Mouse (Mus musculus) hindbrain, embryonic 15.5 days (tissue): ENCODE measurements around the gene Fars2. TPM values are rescaled to one million over a fixed set of nuclear protein-coding genes. Genes with fewer than 3 reads are reported as not detected.

Source experiments
- ATAC-seq: fragments of 200-750 bp; cut with Nextera tagmentation; 2 replicates; pipeline ENCODE4 v1.8.0; 2017; ENCODE audit warnings: low read depth, moderate number of reproducible peaks, moderate TSS enrichment; ENCODE audit not compliant: low FRiP score
- H3K27ac ChIP-seq: fragments of 300-500 bp; sonication (generic); replicated peaks from 2 replicates; pipeline ENCODE4 v1.5.1; 2015; ENCODE audit warnings: mild to moderate bottlenecking, inconsistent platforms
- H3K27me3 ChIP-seq: fragments of 300-500 bp; sonication (generic); 2 replicates; pipeline ENCODE4 v1.6.1; 2015; ENCODE audit warnings: control low read depth, inconsistent platforms
- H3K36me3 ChIP-seq: fragments of 300-500 bp; sonication (generic); 2 replicates; pipeline ENCODE4 v1.6.1; 2015; ENCODE audit warnings: control low read depth, inconsistent platforms
- H3K4me1 ChIP-seq: fragments of 300-500 bp; sonication (generic); replicated peaks from 2 replicates; pipeline ENCODE4 v1.6.1; 2015; ENCODE audit warnings: control low read depth, inconsistent platforms
- H3K4me2 ChIP-seq: fragments of 300-500 bp; sonication (generic); 2 replicates; pipeline ENCODE4 v1.6.1; 2015; ENCODE audit warnings: moderate library complexity, mild to moderate bottlenecking, inconsistent platforms
- H3K4me3 ChIP-seq: fragments of 300-500 bp; sonication (generic); 2 replicates; pipeline ENCODE4 v1.5.1; 2015; ENCODE audit warnings: mild to moderate bottlenecking, inconsistent platforms
- H3K9ac ChIP-seq: fragments of 300-500 bp; sonication (generic); 2 replicates; pipeline ENCODE4 v1.6.1; 2015; ENCODE audit warnings: inconsistent platforms
- H3K9me3 ChIP-seq: fragments of 300-500 bp; sonication (generic); 2 replicates; pipeline ENCODE4 v1.6.1; 2016; ENCODE audit warnings: control low read depth, inconsistent platforms
- WGBS: fragments of 180-500 bp; shearing (Covaris S2); methylation state at CpG from one replicate; pipeline ENCODE4 v1.1.7; 2015; 5-methylcytosine and 5-hydroxymethylcytosine counted together
- polyA plus RNA-seq: library from polyadenylated mRNA; unstranded; fragments of >200 nt; fragmentation: Nextera tagmentation; extraction: Ambion mirVana; gene quantifications from 2 replicates; pipeline ENCODE4 v1.2.1, GENCODE M21; 2015

The Fars2 gene
- polyA plus RNA-seq, 1 experiment from 2014 or later: 25.6 TPM

DNA sequence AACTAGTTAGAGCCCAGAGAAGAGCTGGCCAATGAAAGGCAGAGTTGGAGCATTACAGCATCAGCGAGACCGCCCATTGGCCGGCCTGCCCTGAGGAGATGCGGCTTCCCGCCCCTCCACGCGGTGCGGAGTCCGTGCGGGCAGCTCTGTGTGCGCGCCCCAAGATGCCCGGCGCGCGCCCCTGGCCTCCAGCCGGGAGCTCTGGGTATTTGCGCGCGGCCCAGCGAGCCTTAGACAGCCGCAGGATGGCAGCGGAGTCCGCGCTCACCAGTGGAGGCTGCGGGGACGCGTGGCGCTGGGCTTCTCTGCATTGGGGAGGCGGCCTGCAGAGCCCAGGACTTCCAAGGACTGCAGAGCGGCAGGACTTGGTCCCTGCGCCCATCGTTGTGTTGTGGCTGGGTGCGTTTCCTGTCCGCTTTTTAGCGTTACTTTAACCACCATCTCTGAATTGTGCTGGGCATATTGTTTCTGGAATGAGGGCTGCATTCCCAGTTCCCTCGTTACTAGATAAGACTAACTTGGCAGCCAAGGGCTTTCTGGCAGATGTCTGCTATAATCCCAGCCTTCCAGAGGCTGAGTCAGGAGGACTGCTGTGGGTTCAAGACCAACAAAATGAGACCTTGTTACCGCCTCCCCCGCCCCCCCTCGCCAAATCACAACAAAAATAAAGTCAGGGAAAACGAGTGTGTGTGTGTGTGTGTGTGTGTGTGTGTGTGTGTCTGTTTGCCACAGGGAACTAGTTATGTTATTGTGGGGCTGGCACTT lies 461.5 kb downstream of the Fars2 start:
- 1% methylated on average over 41 of the region's 41 CpGs for WGBS
- Histone ChIP-seq H3K27me3 (no peaks in the 10 kb centered on the region), H3K9ac (peak overlapping the region; percentile 53), H3K4me1 (peaks cover 41% of the 10 kb centered on the region), H3K36me3 (no peaks in the 10 kb centered on the region), H3K4me3 (peak overlapping the region; percentile 47), H3K9me3 (no peaks in the 10 kb centered on the region), H3K4me2 (peak overlapping the region; percentile 66), H3K27ac (peak overlapping the region; percentile 91)
- ATAC-seq: peak; percentile 97

DNA sequence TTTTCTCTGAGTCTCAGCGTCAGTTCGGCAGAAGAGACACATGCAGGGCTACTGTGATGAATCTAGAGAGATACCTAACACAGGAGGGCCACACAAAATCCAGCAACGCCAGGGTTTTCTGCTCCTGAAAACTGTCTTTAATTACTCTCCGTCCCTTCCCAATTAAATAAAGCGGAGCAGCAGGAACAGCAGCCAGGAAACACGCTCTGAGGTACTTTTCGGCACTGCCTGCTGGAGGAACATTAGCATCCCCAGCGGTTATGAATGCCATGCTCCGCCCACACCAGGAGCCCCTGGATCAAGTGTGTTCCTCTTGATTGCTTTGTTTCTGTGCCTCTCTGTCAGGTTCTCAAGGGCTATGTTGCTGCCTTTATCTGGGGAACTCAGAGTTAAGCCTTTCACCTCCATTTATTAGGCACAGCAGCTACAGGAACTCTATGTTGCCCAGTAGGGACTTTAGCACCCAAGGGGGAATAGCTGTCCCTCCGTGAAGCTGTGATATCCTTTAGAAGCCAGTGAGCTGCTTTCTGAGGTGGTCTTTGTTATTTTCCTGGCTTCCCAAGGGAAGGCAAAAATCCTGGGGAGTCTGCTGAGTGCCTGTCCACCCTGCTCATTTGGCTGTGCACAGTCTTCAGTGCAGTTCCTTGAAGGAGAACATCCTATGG lies 465.3 kb downstream of the Fars2 start:
- Histone ChIP-seq H3K9ac (no peak overlapping the region), H3K27me3 (no peaks in the 10 kb centered on the region), H3K4me1 (peaks cover 42% of the 10 kb centered on the region), H3K27ac (peak overlapping the region; percentile 71), H3K4me2 (peak overlapping the region; percentile 26), H3K36me3 (no peaks in the 10 kb centered on the region), H3K9me3 (no peaks in the 10 kb centered on the region), H3K4me3 (no peak overlapping the region)
- ATAC-seq: no peak
- WGBS: 11% methylated on average over 10 of the region's 10 CpGs

DNA sequence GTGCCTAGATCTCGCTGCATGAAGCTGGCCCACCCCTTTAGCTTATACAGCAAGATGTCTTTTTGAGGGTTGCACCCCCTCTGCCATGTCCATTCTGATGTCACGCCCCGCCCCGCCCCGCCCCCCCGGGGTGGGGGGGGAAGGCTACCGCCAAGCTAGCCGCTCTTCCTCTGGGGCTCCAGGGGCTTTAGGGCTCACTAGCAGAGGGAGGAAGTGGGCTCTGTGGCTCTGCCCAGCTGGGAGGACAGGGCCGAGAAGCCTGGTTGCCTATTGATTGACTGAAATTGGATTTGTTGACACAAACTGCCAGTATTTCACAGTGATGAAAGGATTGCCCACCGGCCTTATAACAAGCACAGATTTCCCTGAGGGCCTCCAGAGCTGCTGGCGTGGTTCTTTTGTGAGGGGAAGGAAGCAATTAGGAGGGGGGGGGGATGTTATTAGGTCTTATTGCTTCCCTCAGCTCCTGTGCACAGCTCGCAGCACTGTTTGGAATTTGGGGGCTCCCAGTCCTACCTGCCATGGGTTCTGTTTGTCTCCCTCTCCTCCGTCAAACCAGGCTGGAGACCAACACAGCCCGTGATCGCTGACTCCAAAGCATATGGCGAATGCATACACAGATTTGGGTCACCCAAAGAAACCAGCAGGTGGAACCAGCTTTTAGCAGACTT lies 466.4 kb downstream of the Fars2 start:
- Histone ChIP-seq H3K4me1 (peaks cover 34% of the 10 kb centered on the region), H3K9ac (no peak overlapping the region), H3K27me3 (no peaks in the 10 kb centered on the region), H3K4me3 (no peak overlapping the region), H3K4me2 (0 out of 2 replicates have a peak overlapping the region, but pooled peaks have one; percentile 23), H3K27ac (peak overlapping the region; percentile 71), H3K36me3 (no peaks in the 10 kb centered on the region), H3K9me3 (no peaks in the 10 kb centered on the region)
- peak; percentile 52; the same call in 1 of the 2 replicates for ATAC-seq
- WGBS: 22% methylated on average over 16 of the region's 16 CpGs

DNA sequence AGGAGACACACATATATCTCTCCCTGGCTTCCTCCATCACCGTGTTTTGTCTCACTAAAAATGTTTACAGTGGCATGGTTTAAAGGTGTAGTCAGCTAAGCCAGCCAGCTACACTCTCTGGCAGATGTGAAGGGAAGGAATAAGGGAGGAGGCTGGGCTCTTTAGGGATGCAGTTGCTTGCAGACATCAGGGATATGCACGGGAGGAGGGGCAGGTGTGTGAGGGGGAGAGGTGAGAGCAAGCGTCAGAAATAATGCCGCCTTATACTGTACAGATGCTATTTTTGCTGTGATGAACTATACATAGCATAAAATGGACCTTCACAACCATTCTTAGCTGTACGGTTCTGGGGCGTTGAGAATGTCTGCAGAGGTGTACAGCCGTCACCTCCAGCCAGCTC lies 467.0 kb downstream of the Fars2 start:
- H3K4me1 ChIP-seq: peaks cover 31% of the 10 kb centered on the region
- H3K27me3 ChIP-seq: no peaks in the 10 kb centered on the region
- no peak overlapping the region for H3K4me2 ChIP-seq
- H3K9me3 ChIP-seq: no peaks in the 10 kb centered on the region
- H3K9ac ChIP-seq: no peak overlapping the region
- H3K27ac ChIP-seq: peak overlapping the region; percentile 71
- WGBS: 65% methylated on average over 7 of the region's 7 CpGs
- H3K4me3 ChIP-seq: no peak overlapping the region
- peak; percentile 47; the same call in 1 of the 2 replicates for ATAC-seq
- no peaks in the 10 kb centered on the region for H3K36me3 ChIP-seq

DNA sequence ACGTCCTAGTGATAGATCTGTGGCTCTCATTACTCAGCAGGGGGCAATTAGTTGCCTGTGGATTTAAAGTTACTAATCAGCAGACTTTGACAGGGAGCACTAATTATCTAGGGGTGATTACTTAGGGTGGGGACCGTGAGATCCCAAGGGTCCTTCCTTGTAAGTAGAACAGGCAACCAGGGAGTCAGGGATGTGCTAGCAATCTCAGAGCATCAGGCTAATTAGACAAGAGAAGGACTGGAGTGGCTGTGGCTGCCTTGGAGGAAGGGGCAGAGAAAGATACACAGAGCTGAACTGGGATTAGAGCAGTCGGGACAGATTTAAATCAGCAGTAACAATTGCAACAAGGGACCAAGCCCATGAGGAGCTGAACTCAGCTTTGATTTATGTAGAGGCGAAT lies 471.9 kb downstream of the Fars2 start:
- H3K4me1 ChIP-seq: peaks cover 4% of the 10 kb centered on the region

DNA sequence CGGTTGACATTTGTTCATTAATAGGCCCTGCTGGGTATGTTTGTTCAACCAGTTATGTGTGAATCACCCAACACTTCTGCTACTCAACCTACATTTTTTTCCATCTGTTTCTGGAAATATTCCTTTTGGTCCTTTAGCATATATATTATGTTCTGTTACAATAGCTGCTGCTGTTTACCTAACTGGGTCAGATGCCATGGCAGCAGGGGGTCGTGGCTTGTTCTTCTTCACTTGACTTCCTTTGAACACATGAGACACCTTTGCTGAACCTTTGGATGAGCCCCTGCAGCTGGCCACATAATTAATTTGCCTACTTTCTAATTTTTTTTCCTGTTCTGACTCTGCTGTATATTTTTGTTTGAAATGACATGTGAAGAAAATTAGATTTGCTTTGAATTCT lies 475.1 kb downstream of the Fars2 start:
- H3K27me3 ChIP-seq: no peaks in the 10 kb centered on the region
- no peak overlapping the region for H3K4me2 ChIP-seq
- no peak overlapping the region for H3K4me3 ChIP-seq
- 50% methylated on average over 2 of the region's 2 CpGs for WGBS
- no peak for ATAC-seq
- H3K27ac ChIP-seq: no peak overlapping the region
- H3K9ac ChIP-seq: no peak overlapping the region
- H3K36me3 ChIP-seq: no peaks in the 10 kb centered on the region
- H3K9me3 ChIP-seq: no peaks in the 10 kb centered on the region
- H3K4me1 ChIP-seq: no peaks in the 10 kb centered on the region

More for the DNA sequence above, 471.9 kb downstream of the Fars2 start:
- Histone ChIP-seq H3K27me3 (no peaks in the 10 kb centered on the region), H3K36me3 (no peaks in the 10 kb centered on the region), H3K27ac (no peak overlapping the region), H3K4me2 (no peak overlapping the region), H3K9me3 (no peaks in the 10 kb centered on the region), H3K4me3 (no peak overlapping the region), H3K9ac (no peak overlapping the region)
- no peak for ATAC-seq
- WGBS: 55% methylated on average over 4 of the region's 4 CpGs

DNA sequence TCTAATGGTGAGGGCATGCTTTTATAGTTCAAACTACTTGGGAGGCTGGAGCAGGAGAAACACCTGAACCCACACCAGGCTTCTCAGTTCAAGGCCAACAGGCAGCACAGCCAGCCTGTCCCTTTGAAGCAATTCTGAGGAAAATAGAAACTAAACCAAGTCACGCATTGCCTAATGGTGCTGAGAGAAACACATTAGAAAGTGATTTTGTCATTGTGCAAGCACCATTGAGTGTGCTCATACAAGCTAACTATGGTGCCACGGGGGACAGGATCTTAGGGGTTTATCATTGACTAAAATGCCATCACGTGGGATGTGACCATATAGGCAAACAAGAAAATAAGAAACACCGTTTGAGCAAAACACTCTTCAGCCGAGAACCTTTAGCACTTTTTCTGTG lies 489.5 kb downstream of the Fars2 start:
- no peak overlapping the region for H3K27ac ChIP-seq
- no peaks in the 10 kb centered on the region for H3K27me3 ChIP-seq
- H3K9me3 ChIP-seq: no peaks in the 10 kb centered on the region
- H3K36me3 ChIP-seq: no peaks in the 10 kb centered on the region
- ATAC-seq: no peak
- no peak overlapping the region for H3K9ac ChIP-seq
- H3K4me3 ChIP-seq: no peak overlapping the region
- 85% methylated on average over 5 of the region's 5 CpGs for WGBS
- no peaks in the 10 kb centered on the region for H3K4me1 ChIP-seq
- no peak overlapping the region for H3K4me2 ChIP-seq

DNA sequence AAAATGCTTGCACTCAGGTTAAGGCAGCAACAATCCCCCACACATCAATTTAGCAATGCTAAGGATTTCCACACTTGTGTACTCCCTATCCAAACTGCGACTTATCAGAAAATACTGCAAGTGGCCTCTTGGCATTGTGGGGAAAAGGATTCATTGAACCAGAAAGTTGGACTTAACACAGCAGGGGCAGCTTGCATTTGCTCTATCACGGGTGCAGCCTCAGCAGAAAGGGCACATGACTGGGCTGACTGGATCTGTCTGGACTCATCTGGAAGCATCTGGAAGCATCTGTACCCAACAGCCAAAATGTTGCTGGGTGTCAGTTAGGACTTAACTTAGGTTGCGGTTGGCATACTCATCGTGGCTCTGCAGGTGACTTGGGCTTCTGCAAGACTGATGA lies 490.7 kb downstream of the Fars2 start:
- no peak overlapping the region for H3K9ac ChIP-seq

DNA sequence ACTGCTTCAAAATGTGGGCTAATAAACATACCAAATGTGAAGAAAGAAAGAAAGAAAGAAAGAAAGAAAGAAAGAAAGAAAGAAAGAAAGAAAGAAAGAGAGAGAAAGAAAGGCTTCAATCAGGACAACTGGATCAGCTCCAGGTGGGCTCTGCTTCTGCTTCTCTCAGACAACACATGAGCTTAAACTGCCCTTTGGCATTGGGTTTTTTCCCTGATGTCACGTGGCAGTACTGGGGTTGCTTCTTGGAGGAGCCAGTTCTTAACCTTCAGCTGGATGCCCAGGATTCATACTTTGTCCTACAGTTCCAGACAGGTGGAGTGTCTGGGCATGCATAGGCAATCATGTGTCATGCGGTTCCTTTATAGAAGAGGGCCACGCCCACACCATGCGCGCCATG lies 493.2 kb downstream of the Fars2 start:
- H3K4me3 ChIP-seq: no peak overlapping the region
- peaks cover 14% of the 10 kb centered on the region for H3K4me1 ChIP-seq
- H3K36me3 ChIP-seq: no peaks in the 10 kb centered on the region
- no peak overlapping the region for H3K4me2 ChIP-seq
- no peak overlapping the region for H3K9ac ChIP-seq
- H3K27me3 ChIP-seq: no peaks in the 10 kb centered on the region
- 96% methylated on average over 5 of the region's 5 CpGs for WGBS
- no peak for ATAC-seq
- no peak overlapping the region for H3K27ac ChIP-seq
- H3K9me3 ChIP-seq: no peaks in the 10 kb centered on the region

More for the DNA sequence above, 490.7 kb downstream of the Fars2 start:
- H3K4me3 ChIP-seq: no peak overlapping the region
- H3K27ac ChIP-seq: no peak overlapping the region
- H3K4me2 ChIP-seq: no peak overlapping the region
- H3K27me3 ChIP-seq: no peaks in the 10 kb centered on the region
- no peak for ATAC-seq
- no peaks in the 10 kb centered on the region for H3K36me3 ChIP-seq
- WGBS: 77% methylated on average over 4 of the region's 4 CpGs
- H3K9me3 ChIP-seq: no peaks in the 10 kb centered on the region
- peaks cover 7% of the 10 kb centered on the region for H3K4me1 ChIP-seq

DNA sequence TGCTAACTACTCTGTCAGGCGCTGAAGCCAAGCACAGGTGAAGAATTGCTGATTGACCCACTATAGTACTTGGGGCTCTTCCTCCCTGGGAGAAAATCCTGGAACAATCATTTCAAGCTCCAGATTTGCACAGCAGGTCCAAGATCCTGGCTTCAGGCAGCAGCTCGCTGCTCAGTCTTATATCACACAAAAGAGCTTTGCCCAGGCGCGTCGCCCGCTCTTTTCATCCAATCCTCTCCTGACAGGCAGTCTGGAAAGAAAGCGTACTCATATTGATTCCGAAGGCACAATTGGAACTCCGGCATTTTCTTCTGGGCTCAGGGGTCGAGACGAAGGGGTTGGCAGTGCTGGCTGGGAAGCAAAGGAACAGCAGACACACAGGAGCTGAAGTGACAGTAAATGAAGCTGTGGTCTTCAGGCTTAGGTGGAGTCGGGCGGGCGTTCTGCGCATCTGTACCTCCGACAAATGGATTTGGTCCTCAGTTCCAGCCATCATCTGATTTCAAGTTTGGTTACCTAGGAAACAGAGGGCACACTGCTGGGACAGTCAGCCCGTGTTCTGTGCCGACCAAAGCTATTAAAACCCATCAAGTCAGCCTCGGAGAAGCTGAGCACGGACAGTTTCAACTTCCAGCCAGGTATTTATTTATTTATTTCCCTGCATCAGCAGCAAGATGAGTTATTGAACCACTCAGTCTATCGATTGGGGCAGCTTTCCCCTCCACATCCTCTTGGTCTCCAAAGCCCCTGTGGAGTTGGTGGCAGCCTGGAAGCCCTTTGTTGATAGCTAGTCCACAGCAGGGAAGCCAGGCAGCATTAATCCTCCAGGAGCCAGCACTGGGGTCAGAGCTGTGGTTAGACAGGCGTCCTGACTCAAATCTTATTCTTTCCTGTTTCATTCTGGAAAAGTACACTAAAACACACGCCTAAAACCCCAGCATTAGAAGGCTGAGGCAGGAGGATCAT lies 495.9 kb downstream of the Fars2 start:
- H3K27me3 ChIP-seq: no peaks in the 10 kb centered on the region
- no peaks in the 10 kb centered on the region for H3K36me3 ChIP-seq
- peaks cover 14% of the 10 kb centered on the region for H3K4me1 ChIP-seq
- ATAC-seq: peak; percentile 90
- peak overlapping the region; percentile 27 for H3K4me3 ChIP-seq
- WGBS: 25% methylated on average over 23 of the region's 23 CpGs
- no peaks in the 10 kb centered on the region for H3K9me3 ChIP-seq
- H3K4me2 ChIP-seq: peak overlapping the region; percentile 51
- peak overlapping the region; percentile 81 for H3K27ac ChIP-seq
- peak overlapping the region; percentile 28; the same call in 1 of the 2 replicates for H3K9ac ChIP-seq

DNA sequence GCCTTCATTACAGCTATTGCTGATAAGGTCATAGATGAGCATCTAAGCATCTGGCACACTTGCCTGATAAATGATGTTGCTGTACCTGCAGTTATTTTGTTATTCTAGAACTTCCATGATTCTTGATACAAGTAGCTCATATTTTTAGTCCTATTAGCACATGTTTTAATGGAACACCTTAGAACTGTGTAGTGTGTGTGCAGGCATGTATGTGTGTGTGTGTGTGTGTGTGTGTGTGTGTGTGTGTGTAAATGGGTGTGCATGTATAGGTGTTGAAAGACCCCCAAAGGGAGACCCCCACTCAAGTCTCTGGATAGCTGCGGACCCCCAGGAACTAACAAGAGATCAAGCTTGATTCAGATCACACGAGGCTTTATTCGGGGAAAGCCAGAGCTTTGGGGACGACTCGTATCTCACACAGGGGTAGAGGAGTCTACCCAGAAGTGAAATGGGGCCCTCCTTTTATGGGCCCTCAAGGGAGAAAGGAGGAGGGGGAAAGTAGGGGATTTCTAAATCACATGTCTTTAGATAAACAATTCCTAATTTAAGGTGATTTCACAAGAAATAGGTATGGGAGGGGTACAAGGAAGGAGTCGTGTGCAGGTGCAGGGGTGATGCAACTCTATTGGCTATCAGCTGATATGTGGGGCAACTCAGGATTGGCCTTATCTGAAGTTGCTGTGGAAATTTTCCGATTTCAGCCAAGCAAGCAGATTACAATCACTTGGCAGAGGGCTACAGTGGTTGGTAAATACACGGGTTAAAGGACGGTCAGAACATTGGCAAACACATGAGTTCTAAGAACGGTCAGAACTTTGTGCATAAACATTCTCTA lies 503.5 kb downstream of the Fars2 start:
- Histone ChIP-seq H3K27me3 (no peaks in the 10 kb centered on the region), H3K9me3 (no peaks in the 10 kb centered on the region), H3K4me1 (no peaks in the 10 kb centered on the region), H3K9ac (no peak overlapping the region), H3K27ac (no peak overlapping the region), H3K4me3 (no peak overlapping the region), H3K4me2 (no peak overlapping the region), H3K36me3 (no peaks in the 10 kb centered on the region)
- ATAC-seq: no peak
- 93% methylated on average over 10 of the region's 10 CpGs for WGBS
